Mouse (Mus musculus) c-Kit-positive CD71-negative TER-119-negative erythroid progenitor cells, embryonic 14.5 days (primary cell): Measurements from ENCODE around the gene Coa6.
A peak's percentile ranks its signal among the peaks of the same experiment; 100 is the strongest.

ENCODE experiments used
- DNase-seq: peaks from one replicate; pipeline ENCODE4 v3.0.0-alpha.2; 2013; ENCODE audit warnings: low read depth

Gene Coa6

GRCm38 (mm10) chr8:126473802-126474298 lies 51.5 kb downstream of the Coa6 start:
- no peak for DNase-seq

GRCm38 (mm10) chr8:126474299-126475187 lies 52.2 kb downstream of the Coa6 start, which contains the start of gene Tarbp1:
Gene Tarbp1, minus strand, starts transcription at chr8:126475065.
- peak; percentile 79 for DNase-seq
